ENCODE assay signal across 27 mouse cellular contexts in genomic region chr4:143270903-143271302, GRCm38 (mm10). TPM values are rescaled to one million over a fixed set of nuclear protein-coding genes. Genes with fewer than 3 reads are reported as not detected.
"Had no signal": no experiment of that assay in that cellular context is flagged by ENCODE, and none has a peak within 500 bp of the region (broad histone marks: within the 10 kb centered on the region; RNA-seq: fewer than 3 reads in every experiment).

No protein-coding gene starts in this region.

- H3K36me3 ChIP-seq: heart, embryonic 15.5 days; hindbrain, embryonic 15.5 days; liver, embryonic 13.5 days; liver, embryonic 15.5 days had no signal

- H3K4me3 ChIP-seq: heart, adult 2 months; heart, embryonic 13.5 days; heart, embryonic 15.5 days; hindbrain, embryonic 13.5 days; hindbrain, embryonic 15.5 days; kidney, embryonic 15.5 days; layer of hippocampus, adult 2 months; left cerebral cortex, adult 2 months; limb, embryonic 10.5 days; limb, embryonic 12.5 days; liver, embryonic 13.5 days; liver, embryonic 15.5 days had no signal

- H3K27me3 ChIP-seq: heart, embryonic 13.5 days; heart, embryonic 15.5 days; hindbrain, embryonic 13.5 days; hindbrain, embryonic 15.5 days; kidney, embryonic 15.5 days; limb, embryonic 12.5 days; liver, embryonic 13.5 days; liver, embryonic 15.5 days had no signal

- H3K9me3 ChIP-seq: heart, embryonic 13.5 days; heart, embryonic 15.5 days; hindbrain, embryonic 13.5 days; hindbrain, embryonic 15.5 days; kidney, embryonic 15.5 days; limb, embryonic 10.5 days; limb, embryonic 12.5 days; liver, embryonic 13.5 days; liver, embryonic 15.5 days had no signal

- H3K4me1 ChIP-seq: hindbrain, embryonic 13.5 days; hindbrain, embryonic 15.5 days; kidney, embryonic 15.5 days; limb, embryonic 10.5 days; limb, embryonic 12.5 days; liver, embryonic 13.5 days; liver, embryonic 15.5 days had no signal

- H3K9ac ChIP-seq: heart, embryonic 13.5 days; heart, embryonic 15.5 days; hindbrain, embryonic 13.5 days; hindbrain, embryonic 15.5 days; kidney, embryonic 15.5 days; limb, embryonic 12.5 days; liver, embryonic 13.5 days; liver, embryonic 15.5 days had no signal

- ATAC-seq: hindbrain, postnatal 0 days had no signal

- H3K27ac ChIP-seq: heart, adult 2 months; heart, embryonic 13.5 days; heart, embryonic 15.5 days; hindbrain, embryonic 13.5 days; hindbrain, embryonic 15.5 days; hindbrain, postnatal 0 days; kidney, embryonic 15.5 days; kidney, postnatal 0 days; layer of hippocampus, adult 2 months; left cerebral cortex, adult 2 months; limb, embryonic 10.5 days; liver, embryonic 13.5 days; liver, embryonic 15.5 days had no signal

- DNase-seq: gastrocnemius, postnatal 14 days; heart, adult 11 months; heart, adult 2 months; heart, postnatal 14 days; heart, postnatal 36 days; kidney, adult 11 months; kidney, adult 2 months; kidney, adult 9 months; kidney, postnatal 14 days; kidney, postnatal 36 days; liver; liver, embryonic 13.5 days had no signal

- H3K4me2 ChIP-seq: heart, embryonic 11.5 days; heart, embryonic 13.5 days; heart, embryonic 15.5 days; hindbrain, embryonic 13.5 days; hindbrain, embryonic 15.5 days; kidney, embryonic 15.5 days; limb, embryonic 12.5 days; liver, embryonic 11.5 days; liver, embryonic 13.5 days; liver, embryonic 15.5 days had no signal

RNA-seq across cellular contexts. Expression of gene Pdpn, which starts 28.5 kb away (rescaled TPM):
- total RNA-seq: hematopoietic stem cell, adult 5-6 weeks had no signal
